Mouse (Mus musculus) liver, postnatal 0 days (tissue): Measurements from ENCODE around the gene Gdpd5.

Source experiments
- CTCF ChIP-seq: sonication (generic); IDR thresholded peaks from 2 replicates; pipeline ENCODE4 v1.5.1; 2016; ENCODE audit warnings: antibody characterized with exemption, low read depth
- EP300 ChIP-seq: IDR thresholded peaks from 2 replicates; pipeline ENCODE4 v1.6.1; 2016; ENCODE audit warnings: antibody characterized with exemption, low read depth, mild to moderate bottlenecking

GRCm38 (mm10) chr7:99395385-99395784 lies 14.2 kb downstream of the Gdpd5 start:
- no peak for TF ChIP-seq CTCF
- TF ChIP-seq EP300: no peak
